Mouse (Mus musculus) ovary, postnatal 10 days (tissue): ENCODE measurements around the gene Slx.
"Not testable (repeated sequence)": the region's sequence is repeated elsewhere in the genome, so short reads cannot be mapped to it uniquely, and the experiment has no call there.

Source experiments
- DNase-seq: peaks from one replicate; pipeline ENCODE4 v3.0.0; 2022; ENCODE audit warnings: low spot score

Slx gene

DNA sequence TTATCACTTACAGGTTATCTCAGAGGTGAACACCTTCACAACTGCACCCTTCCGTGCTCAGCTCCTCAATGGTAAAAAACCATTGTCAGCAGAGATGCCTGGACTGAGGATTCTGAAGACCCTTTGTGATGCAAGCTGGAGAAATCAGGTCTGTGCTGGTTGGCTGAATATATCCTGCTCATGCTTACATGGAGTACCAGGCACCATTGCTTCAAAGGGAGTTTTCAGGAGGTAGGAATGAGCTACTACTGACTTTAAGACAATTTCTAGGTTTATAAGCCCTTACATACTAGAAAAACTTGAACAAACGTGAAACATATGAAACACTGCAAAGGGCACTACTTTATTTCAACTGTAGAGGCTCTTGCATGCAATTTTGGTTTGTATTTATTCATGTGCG is at the start of gene Slx:
Slx (minus strand) TSS at position 101 of the 400 bp plus-strand sequence.
- not testable (repeated sequence) for DNase-seq
